Mouse (Mus musculus) spleen, postnatal 0 days (tissue): ENCODE measurements around the gene Dll3. TPM values are rescaled to one million over a fixed set of nuclear protein-coding genes. Genes with fewer than 3 reads are reported as not detected.

Experiments used
- polyA plus RNA-seq: library from polyadenylated mRNA; unstranded; fragments of >200 nt; fragmentation: Nextera tagmentation; extraction: Ambion mirVana; gene quantifications from 2 replicates; pipeline ENCODE4 v1.2.1, GENCODE M21; 2015

Gene Dll3
- polyA plus RNA-seq: not detected in 2 replicates

DNA sequence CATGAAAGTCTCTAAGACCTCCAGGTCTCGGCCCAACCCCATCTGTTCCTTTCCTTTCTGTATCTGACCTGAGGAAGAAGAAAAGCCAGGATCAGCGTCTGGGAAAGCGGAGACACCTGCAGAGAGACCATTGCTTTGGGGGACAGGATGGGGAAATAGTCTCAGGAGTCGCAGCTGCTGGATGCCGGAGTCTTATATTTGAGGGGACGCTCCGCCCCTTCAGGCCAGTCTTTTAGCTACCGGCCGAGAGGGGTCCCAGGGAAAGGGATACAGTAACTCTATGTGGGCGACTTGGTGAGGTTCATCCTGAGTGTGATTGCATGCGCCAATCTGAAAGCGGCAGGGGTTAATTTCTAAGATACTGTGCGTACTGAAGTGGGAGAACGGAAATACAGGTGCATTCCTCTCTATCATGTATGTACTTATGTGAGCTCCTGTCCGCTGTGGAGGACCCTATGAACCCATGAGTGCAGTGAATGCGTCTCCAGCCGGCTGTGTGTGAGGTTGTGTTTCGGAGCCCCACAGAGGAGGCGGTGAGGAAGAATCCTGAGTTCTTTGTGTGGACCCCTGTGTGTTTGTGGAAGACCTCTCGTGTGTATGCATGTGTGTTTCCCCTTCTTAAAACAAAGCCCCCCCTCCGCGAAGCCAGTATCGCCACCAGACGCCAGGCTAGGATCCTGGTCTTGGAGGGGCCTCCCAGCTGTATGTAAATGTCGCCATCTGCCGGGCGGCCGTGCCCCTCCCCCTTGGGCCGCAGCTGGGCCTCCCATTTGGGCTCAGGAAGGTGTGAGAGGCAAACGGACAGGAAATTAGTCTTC lies at the start of gene Dll3:
TSS of gene Dll3 (minus strand) at position 623 of the 818 bp plus-strand sequence.

DNA sequence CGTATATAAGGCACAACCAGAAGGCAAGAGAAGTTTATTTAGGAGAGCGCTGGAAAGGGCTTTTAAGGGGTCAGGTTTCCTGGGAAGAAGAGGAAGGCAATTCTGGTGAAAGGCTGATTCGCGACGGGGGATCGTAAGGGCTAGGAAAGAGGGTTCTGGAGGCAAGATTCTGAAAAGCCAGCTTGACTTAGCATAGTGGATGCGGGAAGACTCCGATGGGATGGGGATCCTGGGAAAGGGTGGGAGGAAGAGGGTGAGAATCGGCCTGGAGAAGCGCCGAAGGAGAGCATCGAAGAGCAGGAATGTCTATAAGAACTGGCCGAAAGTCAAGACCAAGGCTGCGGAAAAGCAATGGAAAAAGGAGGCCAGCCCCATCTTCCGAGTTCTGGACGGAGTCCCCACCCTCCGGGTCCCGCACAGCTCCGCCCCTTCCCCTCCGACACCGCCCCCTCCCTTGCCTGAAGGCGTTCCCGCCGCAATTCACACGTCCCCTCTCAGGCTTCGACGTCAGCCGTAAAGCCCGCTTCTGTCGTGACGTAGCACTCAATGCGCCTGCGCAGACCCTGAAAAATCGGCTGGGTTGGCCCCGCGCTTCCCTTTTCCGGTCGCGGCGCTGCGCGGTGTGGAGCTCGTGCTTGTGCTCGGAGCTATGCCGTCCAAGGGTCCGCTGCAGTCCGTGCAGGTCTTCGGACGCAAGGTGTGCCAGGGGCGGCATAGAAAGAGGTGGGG lies 48.3 kb upstream of the Dll3 start, which contains the start of gene Rps16:
TSS of gene Rps16 (plus strand) at position 498 of the 729 bp plus-strand sequence.

DNA sequence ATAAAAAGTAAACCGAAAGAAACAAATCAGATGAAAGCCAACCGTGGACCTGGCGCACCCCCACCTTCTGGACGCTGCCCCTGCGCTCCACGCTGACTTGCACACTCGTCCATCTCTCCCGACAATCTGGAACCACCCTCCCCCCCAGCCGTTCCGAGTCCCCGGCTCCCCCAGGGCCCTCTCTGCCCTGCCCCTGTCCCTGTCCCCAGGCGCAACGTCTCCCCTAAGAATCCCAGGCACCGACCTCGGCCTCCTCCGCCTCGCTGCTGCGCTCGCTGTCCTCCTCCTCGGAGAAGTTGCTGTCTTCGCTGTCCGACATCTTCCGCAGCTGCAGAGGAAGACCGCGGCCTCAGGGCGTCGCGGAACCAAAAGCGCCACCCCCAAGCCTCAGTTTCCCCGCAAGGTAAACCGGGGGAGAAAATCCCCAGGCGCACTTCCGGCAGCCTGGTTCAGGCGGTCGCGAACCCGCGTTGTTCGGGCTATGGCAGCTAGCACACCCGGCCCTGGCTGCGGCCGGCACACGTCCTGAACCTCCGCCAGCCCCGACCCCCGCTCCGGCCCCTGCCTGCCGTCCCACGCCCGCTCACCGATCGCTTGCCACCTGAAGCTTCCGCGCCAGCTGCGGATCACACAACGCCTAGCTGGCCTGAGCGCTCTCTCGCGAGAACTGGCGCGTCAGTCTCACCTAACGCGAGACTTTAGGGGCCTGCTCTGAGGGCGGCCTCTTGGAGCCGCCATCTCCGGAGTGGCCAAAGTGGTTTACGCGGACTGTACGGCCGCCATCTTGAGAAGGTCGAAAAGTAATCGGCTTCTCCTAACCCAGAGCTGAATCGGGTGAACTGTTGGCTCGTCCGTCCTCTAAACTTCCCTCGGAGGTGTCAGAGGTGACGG lies 36.3 kb upstream of the Dll3 start, which contains the start of gene Supt5:
TSS of gene Supt5 (minus strand) at position 639 of the 891 bp plus-strand sequence.

DNA sequence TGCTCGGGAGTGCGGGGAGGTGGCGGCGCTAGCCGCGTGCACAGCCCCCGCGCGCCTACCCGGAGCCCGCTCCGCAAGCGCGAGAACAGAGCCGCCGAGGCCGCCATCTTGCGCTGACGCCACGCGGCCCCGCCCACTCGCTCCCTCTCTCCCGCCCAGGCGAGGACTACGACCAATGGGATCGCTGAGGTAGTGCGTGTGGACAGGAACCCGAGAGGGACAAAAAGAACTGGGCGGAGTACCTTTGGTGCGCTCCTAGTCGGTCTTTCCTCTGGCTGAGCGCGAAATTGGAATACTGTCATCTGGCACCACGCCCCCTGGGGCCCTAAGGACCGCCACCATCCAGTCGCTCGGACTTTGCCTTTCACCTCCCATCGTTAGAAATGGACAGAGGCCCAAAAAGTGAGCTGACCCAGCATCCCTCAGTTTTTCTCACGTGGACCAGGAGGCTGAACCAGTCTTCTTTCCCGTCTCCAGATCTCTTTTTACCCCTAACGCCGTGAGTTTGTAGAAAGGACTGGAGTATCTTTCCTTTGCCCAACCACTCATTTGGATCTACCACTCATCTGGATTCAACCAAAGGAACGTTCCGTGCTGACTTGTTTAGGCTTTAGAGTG lies 10.0 kb upstream of the Dll3 start, which contains the start of gene Timm50:
TSS of gene Timm50 (minus strand) at position 147 of the 618 bp plus-strand sequence.

DNA sequence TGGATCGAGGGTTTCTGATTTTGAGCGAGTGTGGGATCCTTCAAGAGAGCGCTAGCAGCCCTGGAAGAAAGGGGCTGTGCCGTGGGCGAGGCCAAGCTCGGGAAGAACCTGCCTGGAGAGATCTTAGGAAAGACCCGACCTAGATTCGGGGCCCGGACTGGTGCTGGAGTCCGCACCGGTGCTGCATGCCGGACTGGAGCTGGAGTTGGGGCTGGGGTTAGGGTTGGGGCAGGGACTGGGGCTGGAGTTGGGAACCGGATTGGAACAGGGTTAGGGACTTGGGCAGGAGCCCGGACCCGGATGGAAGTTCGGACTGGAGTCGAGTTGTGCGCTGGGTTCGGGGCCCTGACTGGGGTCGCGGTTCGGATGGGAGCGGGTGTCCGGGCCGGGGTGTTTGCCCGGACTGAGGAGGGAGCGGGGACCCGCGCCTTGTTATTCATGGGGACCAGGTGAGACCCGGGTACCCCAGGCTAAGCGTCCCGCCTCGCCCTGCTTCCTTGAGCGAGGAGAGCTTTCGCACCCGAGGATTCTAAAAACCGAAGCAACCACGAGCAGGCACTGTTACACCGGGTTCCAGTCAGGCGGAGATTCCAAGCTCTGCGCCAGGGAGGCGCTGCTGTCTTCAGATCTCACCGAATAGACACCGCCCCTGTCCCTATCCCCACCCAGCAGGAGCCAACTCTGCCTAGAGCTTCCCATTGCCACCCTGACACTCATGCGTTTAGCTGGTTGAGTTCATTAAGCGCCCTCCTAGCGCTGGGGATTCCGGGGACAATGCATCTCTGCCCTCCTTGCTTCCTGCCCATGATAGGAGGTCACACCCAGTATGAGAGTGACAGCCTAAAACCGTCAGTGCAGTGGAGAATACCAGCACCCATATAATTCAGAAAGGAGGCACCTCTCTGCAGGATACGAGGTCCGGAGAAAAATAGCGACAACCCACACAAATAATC lies 11.1 kb downstream of the Dll3 start, which contains the start of gene Selenov:
TSS of gene Selenov (minus strand) at position 549 of the 953 bp plus-strand sequence.

DNA sequence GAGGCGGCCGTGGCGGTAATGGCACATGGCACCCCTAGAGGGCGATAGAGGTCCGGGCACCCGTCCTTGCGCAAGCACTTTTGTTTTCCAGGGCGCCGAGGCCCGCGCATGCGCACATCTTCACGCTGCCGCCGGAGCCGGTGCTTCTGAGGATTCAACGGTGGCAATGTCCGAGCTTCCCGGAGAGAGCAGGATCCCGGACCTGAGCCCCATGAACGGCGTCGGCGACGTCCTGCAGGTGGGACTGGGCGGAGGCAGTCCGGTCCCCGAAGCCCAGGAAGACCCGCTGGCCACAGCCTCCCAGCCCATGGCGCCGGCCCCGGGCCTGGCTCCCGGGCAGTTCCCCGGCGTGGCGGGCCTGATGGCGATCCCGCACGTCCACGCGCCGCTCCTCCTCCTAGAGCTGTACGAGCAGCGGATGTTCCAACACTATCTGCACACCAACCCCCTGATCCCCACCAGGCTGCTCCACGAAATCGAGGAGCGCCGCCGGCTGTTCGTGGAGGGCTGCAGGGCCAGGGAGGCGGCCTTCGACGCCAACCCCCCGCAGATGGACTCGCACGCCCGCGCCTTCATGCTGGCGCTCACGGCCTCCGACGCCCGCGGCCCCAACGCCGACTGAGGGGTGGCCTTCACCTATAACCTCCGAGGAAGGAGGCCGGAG lies 24.3 kb downstream of the Dll3 start, which contains the start of gene Eid2b:
TSS of gene Eid2b (plus strand) at position 125 of the 664 bp plus-strand sequence.

DNA sequence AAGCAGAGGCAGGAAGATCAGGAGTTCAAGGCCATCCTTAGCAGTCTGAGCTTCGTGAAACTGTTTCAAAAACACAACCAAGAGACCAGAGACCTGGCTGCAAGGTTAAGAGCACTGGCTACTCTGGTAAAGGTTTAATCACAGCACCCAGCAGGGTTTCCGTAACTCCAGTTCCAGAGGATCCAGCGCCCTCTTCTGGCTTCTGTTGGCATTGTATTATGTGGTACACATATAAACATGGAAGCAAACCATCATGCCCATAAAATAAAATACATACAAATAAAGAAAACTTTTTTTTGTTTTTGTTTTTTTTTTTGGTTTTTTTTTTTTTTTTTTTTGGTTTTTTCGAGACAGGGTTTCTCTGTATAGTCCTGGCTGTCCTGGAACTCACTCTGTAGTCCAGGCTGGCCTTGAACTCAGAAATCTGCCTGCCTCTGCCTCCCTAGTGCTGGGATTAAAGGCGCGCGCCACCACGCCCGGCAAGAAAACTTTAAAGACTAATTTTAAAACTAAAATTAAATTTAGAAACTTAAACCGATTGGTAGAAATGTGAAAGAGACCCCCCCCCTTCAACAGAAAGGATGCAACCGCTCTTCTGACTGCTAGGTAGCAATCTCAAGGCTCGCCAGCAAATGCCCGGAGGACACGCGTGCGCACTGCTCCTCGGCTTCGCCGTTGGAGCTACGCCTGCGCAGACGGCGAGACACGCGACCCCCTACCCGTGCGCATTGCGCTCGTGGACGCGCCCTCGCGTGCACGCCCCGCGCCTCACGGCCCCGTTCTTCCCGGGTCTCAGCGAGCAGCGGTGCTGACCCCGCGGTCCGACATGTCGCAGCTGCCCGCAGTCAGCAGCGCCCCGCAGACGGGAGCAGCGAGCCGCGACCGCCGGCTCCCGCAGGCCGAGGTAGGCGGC lies 34.7 kb downstream of the Dll3 start, which contains the start of gene Eid2:
TSS of gene Eid2 (plus strand) at position 753 of the 913 bp plus-strand sequence.

Other genes with a start within 250 kb of the Dll3 start
- gene Fcgbp, start 231.0 kb downstream of the Dll3 start, polyA plus RNA-seq: 0.07 and 0.08 TPM in 2 replicates
- gene 9530053A07Rik, start 172.8 kb downstream of the Dll3 start, polyA plus RNA-seq: 0.02 TPM in 1 of 2 replicates, not detected in the other
- 115 and 124 TPM in 2 replicates for gene Fbl, start 132.5 kb downstream of the Dll3 start, polyA plus RNA-seq
- 4.2 and 4.5 TPM in 2 replicates for gene Dyrk1b, start 122.8 kb downstream of the Dll3 start, polyA plus RNA-seq
- 1.2 and 1.5 TPM in 2 replicates for gene Eid2, start 34.4 kb downstream of the Dll3 start, polyA plus RNA-seq
- 4.4 and 5.9 TPM in 2 replicates for gene Eid2b, start 24.5 kb downstream of the Dll3 start, polyA plus RNA-seq
- 0.15 TPM in 1 of 2 replicates, not detected in the other for gene Selenov, start 11.1 kb downstream of the Dll3 start, polyA plus RNA-seq
- gene Timm50, start 9.8 kb upstream of the Dll3 start, polyA plus RNA-seq: 85.5 and 94.2 TPM in 2 replicates
- gene Supt5, start 36.5 kb upstream of the Dll3 start, polyA plus RNA-seq: 30.5 and 35.4 TPM in 2 replicates
- 1,177 and 1,190 TPM in 2 replicates for gene Rps16, start 48.4 kb upstream of the Dll3 start, polyA plus RNA-seq
- 18.9 and 22.0 TPM in 2 replicates for gene Plekhg2, start 70.4 kb upstream of the Dll3 start, polyA plus RNA-seq
- 14.2 and 15.8 TPM in 2 replicates for gene Zfp36, start 78.0 kb upstream of the Dll3 start, polyA plus RNA-seq
- gene Med29, start 90.5 kb upstream of the Dll3 start, polyA plus RNA-seq: 21.9 and 23.0 TPM in 2 replicates
- gene Paf1, start 90.7 kb upstream of the Dll3 start, polyA plus RNA-seq: 31.6 and 33.8 TPM in 2 replicates
- 149 and 179 TPM in 2 replicates for gene Gmfg, start 135.2 kb upstream of the Dll3 start, polyA plus RNA-seq
- 0.42 and 0.49 TPM in 2 replicates for gene Lrfn1, start 149.7 kb upstream of the Dll3 start, polyA plus RNA-seq
- not detected in 2 replicates for gene Ifnl2, start 208.2 kb upstream of the Dll3 start, polyA plus RNA-seq
- not detected in 2 replicates for gene Ifnl3, start 220.6 kb upstream of the Dll3 start, polyA plus RNA-seq
- gene Sycn, start 238.6 kb upstream of the Dll3 start, polyA plus RNA-seq: 25.7 and 72.8 TPM in 2 replicates
- gene Nccrp1, start 245.0 kb upstream of the Dll3 start, polyA plus RNA-seq: not detected in 2 replicates